Mouse (Mus musculus) heart, adult 2 months (tissue): ENCODE results near the gene Pnpla6.

ENCODE experiments used
- CTCF ChIP-seq: fragments of 200-600 bp; IDR thresholded peaks from 2 replicates; pipeline ENCODE4 v1.8.1; 2022; ENCODE audit warnings: antibody characterized with exemption, mild to moderate bottlenecking, moderate library complexity
- EP300 ChIP-seq: fragments of 200-500 bp; IDR thresholded peaks from 2 replicates; pipeline ENCODE4 v1.6.1; 2011; ENCODE audit warnings: low read depth, low read length, control low read depth; ENCODE audit not compliant: insufficient read depth
- POLR2A ChIP-seq: fragments of 200-500 bp; IDR thresholded peaks from 2 replicates; pipeline ENCODE4 v1.6.1; 2011; ENCODE audit warnings: mild to moderate bottlenecking, low read depth, low read length, control low read depth; ENCODE audit not compliant: insufficient read depth

DNA sequence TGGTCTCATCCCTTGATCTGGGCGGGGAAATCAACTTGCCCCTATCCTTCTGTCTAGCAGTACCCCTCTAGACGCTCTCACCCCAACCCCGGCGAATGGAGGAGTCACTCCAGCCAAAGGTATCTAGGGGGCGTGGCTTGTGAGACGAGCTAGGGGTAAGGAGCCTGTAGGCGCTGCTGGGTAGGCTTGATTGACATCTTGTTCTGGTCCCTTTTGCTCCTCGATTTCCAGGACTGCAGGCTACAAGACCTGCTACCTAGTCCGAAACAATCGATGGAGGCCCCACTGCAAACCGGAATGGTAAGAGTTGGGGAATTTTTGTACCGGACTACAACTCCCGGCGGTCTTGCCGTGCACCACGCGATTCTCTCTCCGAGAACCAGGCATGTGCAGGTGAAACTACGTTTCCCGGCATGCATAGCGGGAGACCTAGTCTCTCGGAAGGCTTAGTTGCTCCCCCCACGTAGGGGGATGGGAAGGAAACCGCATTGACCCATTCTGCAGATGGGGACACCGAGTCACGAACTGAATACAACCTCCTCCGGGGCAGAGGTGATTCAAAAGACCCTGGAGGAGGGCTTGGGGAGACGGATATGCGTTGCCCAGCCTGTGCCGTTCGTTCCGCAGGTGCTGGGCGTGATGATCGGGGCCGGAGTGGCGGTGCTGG is 1.4 kb downstream of the Pnpla6 start:
- 0 out of 2 replicates have a peak, but pooled peaks have one; percentile 64 for TF ChIP-seq EP300
- peak; percentile 64 for TF ChIP-seq POLR2A
- no peak for TF ChIP-seq CTCF
